Mouse (Mus musculus): ENCODE data around the gene Olfr1359. TPM values are rescaled to one million over a fixed set of nuclear protein-coding genes. Genes with fewer than 3 reads are reported as not detected.
"Not testable (repeated sequence)": the region's sequence is repeated elsewhere in the genome, so short reads cannot be mapped to it uniquely, and the experiment has no call there.

Gene Olfr1359
- polyA plus RNA-seq, 1 experiment from 2014 or later, result not detected

DNA sequence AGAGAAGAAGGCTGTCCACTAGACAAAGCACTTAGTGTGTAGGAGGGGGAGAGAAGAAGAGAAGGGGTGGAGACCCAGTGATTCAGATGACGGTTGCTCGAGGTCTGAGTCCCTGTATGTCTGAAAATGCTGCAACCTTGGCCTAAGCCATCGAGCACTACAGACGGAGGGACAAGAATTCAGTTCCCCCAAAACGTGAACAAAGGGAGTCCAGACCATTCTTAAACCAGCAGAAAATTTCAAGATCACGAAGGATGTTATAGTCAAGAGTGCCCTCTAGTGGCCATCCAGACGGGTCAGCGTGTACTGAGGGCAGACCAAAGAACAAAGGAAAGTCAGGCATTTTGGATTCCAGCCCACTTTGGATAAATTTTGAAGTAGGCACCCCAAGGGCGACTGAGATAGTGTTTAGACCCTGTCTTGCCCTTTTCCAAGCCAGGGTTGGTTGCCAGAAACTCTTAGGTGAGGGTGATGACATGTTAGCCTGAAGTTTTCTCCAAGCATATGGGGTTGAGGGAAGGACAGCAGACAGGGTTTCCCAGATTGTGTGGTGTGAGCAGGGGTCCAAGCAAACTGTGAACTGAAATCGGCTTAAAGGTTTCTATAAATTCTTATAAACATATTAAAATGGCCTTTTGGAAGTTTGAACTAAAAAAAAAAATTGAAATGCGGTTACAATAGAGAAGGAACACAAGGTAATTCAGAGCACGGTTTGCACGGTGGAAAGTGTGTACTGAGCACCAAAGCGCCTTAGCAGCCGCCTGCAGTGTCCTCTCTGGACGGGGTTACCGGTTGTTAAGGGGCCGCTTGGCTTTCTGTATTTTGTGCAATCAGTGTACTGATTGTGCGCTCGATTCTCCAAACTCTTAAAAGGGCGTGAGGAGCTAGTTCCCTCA is 36.3 kb downstream of the Olfr1359 start:
- Histone ChIP-seq H3K4me1 (peaks cover 12% of the 10 kb centered on the region), H3K36me3 (replicated peaks) (no peaks in the 10 kb centered on the region), H3K9ac (peak overlapping the region; percentile 57), H3K9me3 (no peaks in the 10 kb centered on the region), H3K4me3 (peak overlapping the region; percentile 49), H3K27ac (peak overlapping the region; percentile 98), H3K4me2 (peak overlapping the region; percentile 79), H3K27me3 (replicated peaks) (no peaks in the 10 kb centered on the region)
- WGBS, result under 1% methylated on average over 21 of the region's 21 CpGs
- ATAC-seq (replicated peaks), result peak; percentile 87

DNA sequence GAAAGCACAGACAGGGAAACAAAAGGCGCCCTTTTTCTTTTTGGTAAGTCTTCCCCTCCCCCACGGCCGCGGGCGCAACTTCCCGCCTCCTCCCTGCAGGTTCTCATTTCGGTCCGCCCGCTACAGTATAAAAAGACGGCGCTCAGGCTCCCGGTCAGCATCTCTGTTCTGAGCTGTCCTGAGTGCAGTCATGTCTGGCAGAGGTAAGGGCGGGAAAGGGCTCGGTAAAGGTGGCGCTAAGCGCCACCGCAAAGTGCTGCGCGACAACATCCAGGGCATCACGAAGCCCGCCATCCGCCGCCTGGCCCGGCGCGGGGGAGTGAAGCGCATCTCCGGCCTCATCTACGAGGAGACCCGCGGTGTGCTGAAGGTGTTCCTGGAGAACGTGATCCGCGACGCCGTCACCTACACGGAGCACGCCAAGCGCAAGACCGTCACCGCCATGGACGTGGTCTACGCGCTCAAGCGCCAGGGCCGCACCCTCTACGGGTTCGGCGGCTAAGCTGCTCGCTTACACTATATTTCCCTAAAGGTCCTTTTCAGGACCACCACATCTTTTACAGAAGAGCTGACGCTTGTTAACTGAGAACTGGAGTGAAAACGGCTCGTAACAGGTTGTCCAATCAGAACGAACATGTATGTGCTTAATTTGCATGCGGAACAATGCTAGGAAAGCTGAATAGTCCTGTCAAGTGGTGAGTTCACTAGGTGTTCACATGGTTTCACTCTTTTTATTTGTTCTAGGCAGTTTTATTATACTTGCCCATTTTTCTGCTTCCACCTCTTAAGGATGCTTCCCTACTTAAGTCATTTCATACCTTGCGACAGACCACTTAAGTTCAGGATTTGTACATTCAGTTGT is 37.2 kb downstream of the Olfr1359 start, which contains the start of gene Hist1h4j:
Hist1h4j (plus strand) TSS at position 159 of the 862 bp plus-strand sequence.
- under 1% methylated on average over 50 of the region's 56 CpGs for WGBS
- ATAC-seq (replicated peaks), result peak; percentile 91
- H3K9ac ChIP-seq, result peak within 1 kb of the TSS; percentile 57
- H3K4me2 ChIP-seq, result peak within 1 kb of the TSS; percentile 79
- H3K27ac ChIP-seq, result peak within 1 kb of the TSS; percentile 98
- peaks cover 12% of the 10 kb centered on the region for H3K4me1 ChIP-seq
- not testable (repeated sequence) for H3K27me3 ChIP-seq (replicated peaks); H3K36me3 ChIP-seq (replicated peaks); H3K9me3 ChIP-seq
- peak within 1 kb of the TSS; percentile 49 for H3K4me3 ChIP-seq

DNA sequence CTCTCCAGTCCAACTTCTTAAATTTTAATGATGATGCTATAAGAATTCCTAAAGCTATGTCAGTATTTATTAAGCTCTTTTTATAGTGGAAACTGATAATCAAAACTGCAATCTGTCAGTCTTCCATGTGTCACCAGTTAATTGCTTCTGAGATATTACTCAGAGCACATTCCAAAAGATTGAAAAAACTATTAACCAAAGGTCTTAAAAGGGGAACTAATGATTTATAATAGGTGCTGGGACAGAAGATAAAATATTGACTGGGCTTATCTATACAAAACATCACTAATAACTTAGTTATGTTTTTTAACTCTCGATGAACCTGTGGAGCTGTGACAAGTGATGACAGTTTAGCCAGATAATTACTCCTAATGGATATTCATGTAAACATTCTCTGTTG is 47.1 kb downstream of the Olfr1359 start:
- H3K4me3 ChIP-seq, result no peak overlapping the region
- H3K27ac ChIP-seq, result no peak overlapping the region
- H3K4me1 ChIP-seq, result peaks cover 12% of the 10 kb centered on the region
- H3K9me3 ChIP-seq, result no peaks in the 10 kb centered on the region
- no peaks in the 10 kb centered on the region for H3K36me3 ChIP-seq (replicated peaks)
- 95% methylated on average over 1 of the region's 1 CpGs for WGBS
- no peaks in the 10 kb centered on the region for H3K27me3 ChIP-seq (replicated peaks)
- no peak overlapping the region for H3K9ac ChIP-seq
- H3K4me2 ChIP-seq, result no peak overlapping the region
- no peak for ATAC-seq (replicated peaks)

DNA sequence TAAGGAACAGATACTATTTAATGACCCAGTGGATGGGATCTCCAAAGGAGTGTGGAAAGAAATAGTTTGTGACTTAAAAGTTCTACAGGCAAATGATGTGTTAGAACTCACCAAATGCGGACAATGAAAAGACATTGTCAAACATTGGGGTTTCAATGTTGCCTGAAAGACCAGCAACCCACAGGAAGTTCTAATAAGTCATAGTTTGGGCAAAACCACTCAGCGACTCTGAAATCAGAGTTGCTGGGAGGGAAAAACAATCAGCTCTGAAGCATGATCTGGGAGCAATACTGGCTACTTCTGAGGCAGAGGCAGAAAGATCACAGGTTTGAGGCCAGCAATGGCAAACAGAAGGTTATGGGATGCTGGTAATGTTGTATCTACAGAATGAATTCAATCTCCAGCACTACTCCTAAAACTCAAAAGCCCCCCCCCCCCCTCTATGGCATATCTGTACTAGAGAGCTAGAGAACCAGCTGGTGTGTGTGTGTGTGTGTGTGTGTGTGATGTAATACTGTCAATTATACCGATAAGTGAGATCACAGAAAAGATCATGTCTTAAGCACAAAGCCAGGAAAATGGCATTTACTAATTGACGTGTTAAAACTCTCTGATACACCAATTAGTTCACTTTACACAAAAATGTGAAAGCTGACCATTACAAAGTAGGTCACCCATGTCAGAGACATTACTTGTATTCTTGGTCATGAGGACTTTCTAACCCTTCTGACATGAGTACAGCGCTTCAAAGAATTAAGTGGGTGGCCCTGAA is 51.7 kb downstream of the Olfr1359 start:
- Histone ChIP-seq H3K4me1 (peaks cover 21% of the 10 kb centered on the region), H3K27ac (peak overlapping the region; percentile 90), H3K36me3 (replicated peaks) (no peaks in the 10 kb centered on the region), H3K4me3 (peak overlapping the region; percentile 49), H3K27me3 (replicated peaks) (no peaks in the 10 kb centered on the region), H3K9ac (peak overlapping the region; percentile 45), H3K9me3 (no peaks in the 10 kb centered on the region), H3K4me2 (peak overlapping the region; percentile 68)
- no peak for ATAC-seq (replicated peaks)
- 4% methylated on average over 5 of the region's 5 CpGs for WGBS

DNA sequence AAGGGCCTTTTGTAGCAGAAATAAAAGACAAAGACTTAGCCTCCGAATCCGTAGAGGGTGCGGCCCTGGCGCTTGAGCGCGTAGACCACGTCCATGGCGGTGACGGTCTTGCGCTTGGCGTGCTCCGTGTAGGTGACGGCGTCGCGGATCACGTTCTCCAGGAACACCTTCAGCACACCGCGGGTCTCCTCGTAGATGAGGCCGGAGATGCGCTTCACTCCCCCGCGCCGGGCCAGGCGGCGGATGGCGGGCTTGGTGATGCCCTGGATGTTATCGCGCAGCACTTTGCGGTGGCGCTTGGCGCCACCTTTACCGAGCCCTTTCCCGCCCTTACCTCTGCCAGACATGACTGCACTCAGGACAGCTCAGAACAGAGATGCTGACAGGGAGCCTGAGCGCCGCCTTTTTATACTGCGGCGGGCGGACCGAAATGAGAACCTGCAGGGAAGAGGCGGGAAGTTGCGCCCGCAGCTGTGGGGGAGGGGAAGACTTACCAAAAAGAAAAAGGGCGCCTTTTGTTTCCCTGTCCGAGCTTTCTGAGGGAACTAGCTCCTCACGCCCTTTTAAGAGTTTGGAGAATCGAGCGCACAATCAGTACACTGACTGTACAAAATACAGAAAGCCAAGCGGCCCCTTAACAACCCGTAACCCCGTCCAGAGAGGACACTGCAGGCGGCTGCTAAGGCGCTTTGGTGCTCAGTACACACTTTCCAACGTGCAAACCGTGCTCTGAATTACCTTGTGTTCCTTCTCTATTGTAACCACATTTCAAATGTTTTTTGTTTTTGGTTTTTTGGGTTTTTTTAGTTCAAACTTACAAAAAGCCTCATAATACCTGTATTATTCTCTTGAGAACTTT is 52.5 kb downstream of the Olfr1359 start, which contains the start of gene Hist1h4k:
Hist1h4k (minus strand) TSS at position 347 of the 859 bp plus-strand sequence.
- Histone ChIP-seq H3K4me2 (peak within 1 kb of the TSS; percentile 68), H3K27ac (peak within 1 kb of the TSS; percentile 90), H3K9ac (peak within 1 kb of the TSS; percentile 45), H3K4me1 (peaks cover 26% of the 10 kb centered on the region), H3K4me3 (peak within 1 kb of the TSS; percentile 49)
- not testable (repeated sequence) for H3K27me3 ChIP-seq (replicated peaks); H3K9me3 ChIP-seq; H3K36me3 ChIP-seq (replicated peaks)
- ATAC-seq (replicated peaks), result peak; percentile 88
- under 1% methylated on average over 46 of the region's 56 CpGs for WGBS

DNA sequence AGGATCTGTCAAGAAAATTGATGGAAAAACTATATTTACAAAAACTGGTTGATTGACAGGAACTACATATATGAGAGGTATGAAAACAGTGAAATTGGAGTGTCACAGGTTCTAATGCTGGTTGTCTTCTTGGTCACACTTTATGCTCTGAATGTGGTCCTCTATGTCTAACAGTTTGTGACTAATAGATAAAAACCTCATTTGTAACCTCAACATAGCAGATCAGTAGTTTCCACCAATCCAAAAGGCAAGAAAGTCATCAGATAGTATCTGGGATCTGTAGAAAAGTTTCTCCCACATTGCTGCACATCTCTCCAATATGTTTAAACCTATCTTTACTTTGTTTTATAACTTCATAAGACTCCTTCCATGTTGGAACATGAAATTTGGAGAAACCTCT is 53.5 kb downstream of the Olfr1359 start:
- no peaks in the 10 kb centered on the region for H3K27me3 ChIP-seq (replicated peaks)
- H3K4me1 ChIP-seq, result peaks cover 26% of the 10 kb centered on the region
- H3K9ac ChIP-seq, result no peak overlapping the region
- no peak overlapping the region for H3K4me3 ChIP-seq
- no peak overlapping the region for H3K27ac ChIP-seq
- H3K4me2 ChIP-seq, result no peak overlapping the region
- ATAC-seq (replicated peaks), result no peak
- no peaks in the 10 kb centered on the region for H3K36me3 ChIP-seq (replicated peaks)
- H3K9me3 ChIP-seq, result no peaks in the 10 kb centered on the region

DNA sequence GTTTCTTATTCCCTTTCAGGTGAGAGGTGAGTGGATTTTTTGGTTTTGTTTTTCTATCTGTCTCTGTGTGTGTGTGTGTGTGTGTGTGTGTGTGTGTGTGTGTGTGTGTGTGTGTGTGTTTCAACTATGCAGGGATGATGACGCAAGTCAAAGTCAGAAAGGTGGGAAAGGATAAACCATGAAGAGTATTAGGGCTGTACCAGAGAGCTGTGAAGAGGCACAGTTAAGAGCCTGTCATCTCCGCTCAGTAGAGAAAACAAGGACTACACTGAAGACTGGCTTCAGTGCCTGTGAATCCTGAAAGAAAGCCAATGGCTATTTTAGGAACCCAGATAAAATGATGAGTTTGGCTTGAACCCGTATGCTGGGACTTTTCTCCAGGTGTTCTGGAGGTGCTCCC is 53.9 kb downstream of the Olfr1359 start:
- no peaks in the 10 kb centered on the region for H3K27me3 ChIP-seq (replicated peaks)
- H3K9me3 ChIP-seq, result no peaks in the 10 kb centered on the region
- H3K4me2 ChIP-seq, result no peak overlapping the region
- no peak overlapping the region for H3K9ac ChIP-seq
- H3K36me3 ChIP-seq (replicated peaks), result no peaks in the 10 kb centered on the region
- H3K27ac ChIP-seq, result no peak overlapping the region
- H3K4me1 ChIP-seq, result peaks cover 26% of the 10 kb centered on the region
- ATAC-seq (replicated peaks), result no peak
- WGBS, result 78% methylated on average over 3 of the region's 3 CpGs
- no peak overlapping the region for H3K4me3 ChIP-seq

DNA sequence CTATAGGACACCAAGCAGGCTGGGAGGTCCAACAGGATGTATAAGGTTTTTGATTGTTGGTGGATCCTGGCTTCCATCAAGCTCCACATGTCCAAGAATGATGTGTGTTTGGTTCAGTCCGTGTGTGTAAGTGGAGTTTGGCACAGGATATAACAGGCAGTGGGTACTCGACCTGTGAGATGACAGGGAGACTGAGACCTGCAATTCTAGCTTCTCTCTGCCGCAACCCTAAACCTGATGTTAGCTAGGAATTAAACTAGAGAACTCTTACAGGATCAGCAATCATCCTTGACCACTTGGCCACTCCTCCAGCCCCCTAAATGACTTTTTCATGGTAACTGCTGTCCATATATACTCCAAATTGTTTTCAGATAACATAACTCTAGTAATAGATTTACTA is 54.4 kb downstream of the Olfr1359 start:
- Histone ChIP-seq H3K27ac (0 out of 2 replicates have a peak overlapping the region, but pooled peaks have one; percentile 12), H3K9me3 (no peaks in the 10 kb centered on the region)
- WGBS, result 46% methylated on average over 3 of the region's 3 CpGs

DNA sequence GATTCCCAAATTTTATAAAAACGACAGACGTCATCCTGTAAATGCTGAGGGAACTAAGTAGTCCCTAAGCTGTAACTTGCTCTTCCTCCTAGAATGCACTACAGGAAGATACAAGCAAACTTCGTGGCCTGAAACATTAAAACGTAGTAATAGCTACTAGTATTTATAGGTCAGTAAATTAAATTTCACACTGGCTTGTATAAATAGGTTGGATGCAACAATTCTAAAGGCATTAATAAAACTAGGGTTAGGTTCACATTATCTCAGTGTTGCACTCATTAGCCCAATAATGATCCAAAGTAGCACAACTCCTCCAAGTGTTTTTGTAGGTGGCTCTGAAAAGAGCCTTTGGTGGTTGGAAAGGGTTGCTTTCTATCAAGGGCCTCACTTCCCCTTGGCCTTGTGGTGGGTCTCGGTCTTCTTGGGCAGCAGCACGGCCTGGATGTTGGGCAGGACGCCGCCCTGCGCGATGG is 55.2 kb downstream of the Olfr1359 start:
- H3K4me2 ChIP-seq, result peak overlapping the region; percentile 79
- WGBS, result 2% methylated on average over 10 of the region's 10 CpGs
- H3K27me3 ChIP-seq (replicated peaks), result no peaks in the 10 kb centered on the region
- peaks cover 26% of the 10 kb centered on the region for H3K4me1 ChIP-seq
- no peaks in the 10 kb centered on the region for H3K36me3 ChIP-seq (replicated peaks)
- no peak for ATAC-seq (replicated peaks)
- H3K9ac ChIP-seq, result peak overlapping the region; percentile 42
- H3K9me3 ChIP-seq, result no peaks in the 10 kb centered on the region
- H3K27ac ChIP-seq, result peak overlapping the region; percentile 95
- peak overlapping the region; percentile 49 for H3K4me3 ChIP-seq

More for the DNA sequence above, 54.4 kb downstream of the Olfr1359 start:
- Histone ChIP-seq H3K27me3 (replicated peaks) (no peaks in the 10 kb centered on the region), H3K4me1 (peaks cover 26% of the 10 kb centered on the region), H3K4me3 (no peak overlapping the region), H3K36me3 (replicated peaks) (no peaks in the 10 kb centered on the region), H3K4me2 (no peak overlapping the region), H3K9ac (no peak overlapping the region)
- no peak for ATAC-seq (replicated peaks)

DNA sequence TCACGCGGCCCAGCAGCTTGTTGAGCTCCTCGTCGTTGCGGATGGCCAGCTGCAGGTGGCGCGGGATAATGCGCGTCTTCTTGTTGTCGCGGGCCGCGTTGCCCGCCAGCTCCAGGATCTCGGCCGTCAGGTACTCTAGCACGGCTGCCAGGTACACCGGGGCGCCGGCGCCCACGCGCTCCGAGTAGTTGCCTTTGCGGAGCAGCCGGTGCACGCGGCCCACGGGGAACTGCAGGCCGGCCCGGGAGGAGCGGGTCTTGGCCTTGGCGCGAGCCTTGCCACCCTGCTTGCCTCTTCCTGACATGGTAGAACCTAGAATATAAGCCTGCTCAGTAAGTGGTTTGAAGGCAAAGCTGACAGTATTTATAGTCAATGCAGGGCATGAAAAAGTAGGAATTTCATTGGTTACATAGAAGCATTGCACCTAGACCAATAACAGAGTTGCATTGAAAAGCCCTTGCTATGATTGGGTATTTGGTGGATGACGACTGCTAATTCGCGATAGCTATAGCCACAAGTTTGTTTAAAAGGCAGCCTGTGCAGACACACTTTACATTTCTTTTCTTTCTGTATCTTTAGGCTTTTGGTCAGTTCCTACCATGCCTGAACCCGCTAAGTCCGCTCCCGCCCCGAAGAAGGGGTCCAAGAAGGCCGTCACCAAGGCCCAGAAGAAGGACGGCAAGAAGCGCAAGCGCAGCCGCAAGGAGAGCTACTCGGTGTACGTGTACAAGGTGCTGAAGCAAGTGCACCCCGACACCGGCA is 55.8 kb downstream of the Olfr1359 start, which contains the start of the genes Hist1h2ak and Hist1h2bn:
Hist1h2ak (minus strand) TSS at position 304 of the 762 bp plus-strand sequence.
Hist1h2bn (plus strand) TSS at position 600 of the 762 bp plus-strand sequence.
- peaks cover 22% of the 10 kb centered on the region for H3K4me1 ChIP-seq
- H3K9me3 ChIP-seq; H3K27me3 ChIP-seq (replicated peaks); H3K36me3 ChIP-seq (replicated peaks): not testable (repeated sequence)
- WGBS, result under 1% methylated on average over 47 of the region's 50 CpGs
- peak within 1 kb of the TSS; percentile 95 for H3K27ac ChIP-seq
- peak; percentile 97 for ATAC-seq (replicated peaks)
- peak within 1 kb of the TSS; percentile 49 for H3K4me3 ChIP-seq
- peak within 1 kb of the TSS; percentile 79 for H3K4me2 ChIP-seq
- peak within 1 kb of the TSS; percentile 42 for H3K9ac ChIP-seq
